Mouse (Mus musculus) kidney, adult 2 months (tissue): ENCODE data around the gene Ptprf. TPM values are rescaled to one million over a fixed set of nuclear protein-coding genes. Genes with fewer than 3 reads are reported as not detected.
A peak's percentile ranks its signal among the peaks of the same experiment; 100 is the strongest.

ENCODE experiments used
- DNase-seq: peaks from one replicate; pipeline ENCODE4 v3.0.0; 2021
- H3K27ac ChIP-seq: fragments of 200-500 bp; 2 replicates; pipeline ENCODE4 v1.5.1; 2012; ENCODE audit warnings: low read depth, low read length, control low read depth, inconsistent platforms; ENCODE audit not compliant: insufficient read depth
- H3K27me3 ChIP-seq: fragments of 200-500 bp; replicated peaks from 2 replicates; pipeline ENCODE4 v1.6.1; 2012; ENCODE audit warnings: mild to moderate bottlenecking, moderate library complexity, low read length, inconsistent platforms; ENCODE audit not compliant: control insufficient read depth, insufficient read depth
- H3K36me3 ChIP-seq: fragments of 200-500 bp; 2 replicates; pipeline ENCODE4 v1.6.1; 2012; ENCODE audit warnings: mild to moderate bottlenecking, moderate library complexity, low read length, inconsistent platforms; ENCODE audit not compliant: control insufficient read depth, insufficient read depth
- H3K4me1 ChIP-seq: fragments of 200-500 bp; 2 replicates; pipeline ENCODE4 v1.6.1; 2011; ENCODE audit warnings: low read length; ENCODE audit not compliant: control insufficient read depth, insufficient read depth
- H3K4me3 ChIP-seq: fragments of 200-500 bp; 2 replicates; pipeline ENCODE4 v1.5.1; 2011; ENCODE audit warnings: mild to moderate bottlenecking, low read depth, low read length, control low read depth; ENCODE audit not compliant: insufficient read depth
- CTCF ChIP-seq: fragments of 200-500 bp; conservative IDR thresholded peaks from 2 replicates; pipeline ENCODE4 v1.5.1; 2011; ENCODE audit warnings: low read depth, mild to moderate bottlenecking, control low read depth, low read length, moderate library complexity, mixed read lengths; ENCODE audit not compliant: insufficient read depth, insufficient read length
- POLR2A ChIP-seq: fragments of 200-500 bp; IDR thresholded peaks from one replicate; pipeline ENCODE4 v1.6.1; 2011; ENCODE audit warnings: low read depth, low read length, control low read depth
- WGBS: fragments of 180-500 bp; shearing (Covaris S2); methylation state at CpG from one replicate; pipeline ENCODE4 v1.1.7; 2018; 5-methylcytosine and 5-hydroxymethylcytosine counted together
- polyA plus RNA-seq: library from polyadenylated mRNA; depleted of rRNA; stranded (reverse); fragments of >200 nt; gene quantifications from 2 replicates; pipeline ENCODE4 v1.2.3, GENCODE M21; 2012

Ptprf gene
- polyA plus RNA-seq, 1 experiment = 89.9 TPM

GRCm38 (mm10) chr4:118316662-118317061, 25.5 kb upstream of the Ptprf start:
- Histone ChIP-seq H3K27ac (no peak overlapping the region), H3K36me3 (no peaks in the 10 kb centered on the region), H3K27me3 (no peaks in the 10 kb centered on the region), H3K4me1 (no peaks in the 10 kb centered on the region), H3K4me3 (no peak overlapping the region)
- WGBS = 85% methylated on average over 4 of the region's 4 CpGs
- no peak for TF ChIP-seq POLR2A
- no peak for TF ChIP-seq CTCF
- DNase-seq = no peak

DNA sequence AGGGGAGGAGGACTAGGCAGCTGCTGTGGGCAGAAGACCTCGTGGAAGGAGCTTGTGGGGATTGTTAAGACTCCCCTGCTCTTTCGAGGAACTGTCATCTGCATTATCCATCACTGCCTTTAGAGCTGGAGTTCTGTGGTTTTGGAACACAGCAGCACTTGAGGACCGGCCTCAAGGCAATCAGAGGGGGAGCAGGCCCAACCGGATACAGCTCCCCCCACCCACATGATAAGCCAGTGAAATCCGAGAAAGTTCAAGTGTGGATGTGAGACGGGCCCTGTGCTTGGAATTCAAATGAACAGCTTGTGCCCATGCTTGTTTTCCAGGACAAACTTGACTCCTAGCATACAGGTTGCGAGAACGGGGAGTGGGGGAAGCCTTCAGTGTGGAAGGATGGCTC, 24.1 kb upstream of the Ptprf start:
- WGBS = 34% methylated on average over 8 of the region's 8 CpGs
- no peak for TF ChIP-seq CTCF
- TF ChIP-seq POLR2A = no peak
- DNase-seq = no peak
- H3K27me3 ChIP-seq = no peaks in the 10 kb centered on the region
- no peaks in the 10 kb centered on the region for H3K4me1 ChIP-seq
- H3K36me3 ChIP-seq = no peaks in the 10 kb centered on the region
- H3K27ac ChIP-seq = no peak overlapping the region
- H3K4me3 ChIP-seq = no peak overlapping the region

DNA sequence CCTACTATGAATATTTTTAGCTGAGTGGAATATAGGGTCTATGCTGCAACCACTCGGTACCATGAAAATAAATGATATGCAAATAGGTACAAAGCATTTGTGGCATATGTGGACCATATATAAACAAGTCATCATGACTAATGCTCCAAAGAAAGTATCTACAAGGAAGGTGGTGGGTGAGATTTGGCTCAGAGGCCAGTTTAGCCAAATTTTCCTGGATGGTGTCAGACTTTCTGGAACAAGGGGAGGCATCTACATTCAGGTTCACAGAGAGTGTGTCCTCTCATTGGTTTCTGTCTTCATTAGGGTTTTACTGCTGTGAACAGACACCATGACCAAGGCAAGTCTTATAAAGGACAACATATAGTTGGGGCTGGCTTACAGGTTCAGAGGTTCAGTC, 19.3 kb upstream of the Ptprf start:
- Histone ChIP-seq H3K27ac (no peak overlapping the region), H3K4me1 (no peaks in the 10 kb centered on the region), H3K4me3 (no peak overlapping the region), H3K27me3 (no peaks in the 10 kb centered on the region), H3K36me3 (no peaks in the 10 kb centered on the region)
- 98% methylated on average over 1 of the region's 1 CpGs for WGBS
- no peak for DNase-seq
- no peak for TF ChIP-seq CTCF
- no peak for TF ChIP-seq POLR2A

DNA sequence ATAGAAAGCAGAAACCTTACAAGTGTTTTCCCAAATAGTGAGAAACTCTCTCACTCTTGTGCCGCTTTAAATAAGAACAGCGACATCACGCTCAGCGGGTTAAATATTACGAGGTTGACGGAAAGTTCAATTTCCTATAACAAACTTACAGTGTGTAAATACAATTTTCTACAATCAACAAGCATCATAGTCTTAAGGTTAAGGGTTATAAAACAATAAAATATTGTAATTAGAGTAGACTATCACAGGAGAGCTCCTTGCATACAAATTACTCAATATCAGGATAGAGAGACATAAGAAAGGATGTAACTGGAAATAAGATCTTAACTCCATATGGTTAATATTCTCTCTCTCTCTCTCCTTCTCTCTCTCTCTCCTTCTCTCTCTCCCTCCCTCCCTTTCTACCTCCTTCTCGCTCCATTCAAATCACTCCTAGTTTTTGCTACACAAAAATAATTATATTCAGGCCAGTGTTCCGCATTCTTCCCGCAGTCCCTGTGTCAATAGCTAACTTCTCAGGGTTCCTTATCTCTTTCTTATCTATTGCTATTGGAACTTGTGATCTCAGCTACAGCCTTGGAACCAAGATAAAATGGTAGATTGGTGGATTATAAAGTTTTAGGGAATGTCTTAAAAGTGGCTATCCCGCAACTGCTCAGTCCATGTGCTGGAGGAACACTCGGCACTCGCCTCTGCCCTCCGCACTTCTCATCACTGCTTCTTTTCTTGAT, 16.5 kb upstream of the Ptprf start:
- Histone ChIP-seq H3K36me3 (no peaks in the 10 kb centered on the region), H3K4me1 (no peaks in the 10 kb centered on the region; the same call in 1 of the 2 replicates), H3K4me3 (no peak overlapping the region), H3K27me3 (no peaks in the 10 kb centered on the region), H3K27ac (no peak overlapping the region)
- 88% methylated on average over 13 of the region's 13 CpGs for WGBS
- DNase-seq = no peak
- TF ChIP-seq POLR2A (no peak), CTCF (no peak)

GRCm38 (mm10) chr4:118306113-118306696, 15.0 kb upstream of the Ptprf start:
- Histone ChIP-seq H3K27me3 (no peaks in the 10 kb centered on the region), H3K27ac (no peak overlapping the region), H3K4me3 (no peak overlapping the region), H3K4me1 (no peaks in the 10 kb centered on the region; the same call in 1 of the 2 replicates), H3K36me3 (no peaks in the 10 kb centered on the region)
- TF ChIP-seq POLR2A (no peak), CTCF (no peak)
- DNase-seq = no peak
- 87% methylated on average over 21 of the region's 21 CpGs for WGBS

DNA sequence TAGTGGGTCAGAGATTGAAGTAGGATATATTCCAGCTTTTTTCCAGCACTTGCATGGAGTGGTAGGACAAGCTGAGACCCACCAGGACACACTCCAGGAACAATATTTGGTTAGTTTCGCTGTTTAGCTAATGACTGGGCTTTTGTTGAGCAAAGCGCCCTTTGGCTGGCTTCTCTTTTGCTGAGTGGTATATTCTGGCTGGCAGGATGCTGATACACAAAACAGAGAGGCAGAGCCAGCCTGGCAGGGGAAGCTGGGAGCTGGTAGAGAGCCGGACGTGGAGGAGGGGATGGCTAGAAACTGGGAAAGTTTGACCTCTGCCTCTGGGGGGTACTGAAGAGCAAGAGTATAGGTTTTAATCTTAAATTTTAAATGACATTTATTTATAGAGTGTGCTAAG, 13.8 kb upstream of the Ptprf start:
- no peaks in the 10 kb centered on the region for H3K36me3 ChIP-seq
- H3K4me3 ChIP-seq = no peak overlapping the region
- DNase-seq = peak; percentile 40
- TF ChIP-seq CTCF (no peak), POLR2A (no peak)
- WGBS = 50% methylated on average over 4 of the region's 4 CpGs
- no peak overlapping the region for H3K27ac ChIP-seq
- H3K27me3 ChIP-seq = no peaks in the 10 kb centered on the region
- H3K4me1 ChIP-seq = no peaks in the 10 kb centered on the region; the same call in 1 of the 2 replicates

DNA sequence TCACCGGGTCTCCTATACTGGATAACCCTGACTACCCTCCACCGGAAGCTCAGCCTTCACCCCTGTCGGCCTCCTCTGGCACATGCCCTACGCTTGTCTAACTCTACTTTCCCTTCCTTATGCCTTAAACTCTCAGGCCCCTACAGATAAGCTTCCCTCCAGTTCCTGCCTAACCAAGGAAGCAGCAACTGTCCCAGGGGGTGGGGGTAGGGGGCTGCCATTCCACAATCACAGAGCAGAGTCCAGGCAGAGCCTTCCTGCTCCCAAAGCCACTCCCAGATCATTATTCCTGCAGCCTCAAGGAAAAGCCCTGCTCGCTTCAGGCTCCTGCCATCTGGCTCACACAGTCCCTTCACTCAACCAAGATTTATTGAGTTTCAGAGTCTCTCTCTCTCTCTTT, 6.6 kb upstream of the Ptprf start:
- Histone ChIP-seq H3K4me3 (no peak overlapping the region), H3K27me3 (no peaks in the 10 kb centered on the region), H3K36me3 (no peaks in the 10 kb centered on the region), H3K27ac (no peak overlapping the region), H3K4me1 (no peaks in the 10 kb centered on the region)
- no peak for DNase-seq
- 25% methylated on average over 5 of the region's 5 CpGs for WGBS
- no peak for TF ChIP-seq POLR2A
- TF ChIP-seq CTCF = no peak
